Mouse (Mus musculus) megakaryocyte, embryonic 14.5 days (primary cell): ENCODE measurements around the gene Sult6b1.

Experiments
- FLI1 ChIP-seq: IDR thresholded peaks from 2 replicates; pipeline ENCODE4 v1.6.1; 2012; ENCODE audit warnings: low read length, inconsistent platforms, mixed read lengths
- GATA1 ChIP-seq: IDR thresholded peaks from 3 replicates; pipeline ENCODE4 v1.6.1; 2012; ENCODE audit warnings: mixed read lengths, low read length, inconsistent platforms, borderline replicate concordance

GRCm38 (mm10) chr17:78936466-78937228 is 29.9 kb upstream of the Sult6b1 start, which contains the start of the genes Cebpz and Ndufaf7:
- TF ChIP-seq GATA1 (no peak), FLI1 (peak; percentile 79)
